8 mouse cellular contexts compared by ENCODE assay signal in genomic region chr8:103623781-103624434, GRCm38 (mm10).
DNase-seq lines count a peak whose midpoint lies in the region; ATAC-seq and TF ChIP-seq lines count a peak whose summit lies in the region.

No protein-coding gene starts in this region.

- peaks cover 14% of the 10 kb centered on the region for H3K4me1 ChIP-seq in forebrain, embryonic 10.5 days
- peaks cover 18% of the 10 kb centered on the region for H3K4me1 ChIP-seq in neural tube, embryonic 13.5 days (replicated peaks)
- H3K4me1 ChIP-seq in liver, postnatal 0 days (ENCODE audit: insufficient read depth) = no peaks in the 10 kb centered on the region

- no peak overlapping the region for H3K27ac ChIP-seq in forebrain, embryonic 10.5 days
- 0 out of 2 replicates have a peak overlapping the region, but pooled peaks have one; percentile 25 for H3K27ac ChIP-seq in neural tube, embryonic 13.5 days (replicated peaks)
- H3K27ac ChIP-seq in liver, postnatal 0 days (ENCODE audit: low read depth) = no peak overlapping the region

- H3K27me3 ChIP-seq in forebrain, embryonic 10.5 days (ENCODE audit: poor library complexity, severe bottlenecking) = peaks cover 11% of the 10 kb centered on the region; the same call in 1 of the 2 replicates
- peaks cover 29% of the 10 kb centered on the region for H3K27me3 ChIP-seq in neural tube, embryonic 13.5 days
- no peaks in the 10 kb centered on the region for H3K27me3 ChIP-seq in liver, postnatal 0 days (ENCODE audit: insufficient read depth, low read length)

- H3K9me3 ChIP-seq in forebrain, embryonic 10.5 days = peaks cover 5% of the 10 kb centered on the region; the same call in 1 of the 2 replicates
- 0 out of 2 replicates have a peak, but pooled peaks cover 2% of the 10 kb centered on the region for H3K9me3 ChIP-seq in neural tube, embryonic 13.5 days
- H3K9me3 ChIP-seq in liver, postnatal 0 days (ENCODE audit: low read length) = no peaks in the 10 kb centered on the region

- H3K4me3 ChIP-seq in forebrain, embryonic 10.5 days = no peak overlapping the region
- no peak overlapping the region for H3K4me3 ChIP-seq in neural tube, embryonic 13.5 days
- no peak overlapping the region for H3K4me3 ChIP-seq in liver, postnatal 0 days (ENCODE audit: low read depth, low read length)

- 43% methylated on average over 3 of the region's 3 CpGs for WGBS in forebrain, embryonic 10.5 days
- 31% methylated on average over 3 of the region's 3 CpGs for WGBS in neural tube, embryonic 13.5 days
- 48% methylated on average over 3 of the region's 3 CpGs for WGBS in liver, postnatal 0 days (ENCODE audit: insufficient replicate concordance)

- TF ChIP-seq CTCF in liver, postnatal 0 days (IDR thresholded peaks at IDR 0.05; ENCODE audit: low read depth) = no peak

- intact Hi-C loops in heart, postnatal 25 days (cut with DNase I) = no loop called here

- TF ChIP-seq EP300 in liver, postnatal 0 days (IDR thresholded peaks at IDR 0.05; ENCODE audit: low read depth) = no peak

- peak; percentile 94 for ATAC-seq in neural tube, embryonic 13.5 days (ENCODE audit: low read depth)
- no peak for ATAC-seq in monocyte, adult 5-6 weeks (replicated peaks; ENCODE audit: insufficient number of reproducible peaks, low FRiP score, low TSS enrichment, poor library complexity, severe bottlenecking)
- no peak for ATAC-seq in liver, postnatal 0 days

- no peak overlapping the region for H3K4me2 ChIP-seq in neural tube, embryonic 13.5 days
- H3K4me2 ChIP-seq in liver, postnatal 0 days (ENCODE audit: low read depth, low read length) = no peak overlapping the region

- no peaks in the 10 kb centered on the region for H3K36me3 ChIP-seq in forebrain, embryonic 10.5 days (replicated peaks)
- H3K36me3 ChIP-seq in neural tube, embryonic 13.5 days = no peaks in the 10 kb centered on the region
- H3K36me3 ChIP-seq in liver, postnatal 0 days (replicated peaks; ENCODE audit: insufficient read depth, low read length) = no peaks in the 10 kb centered on the region

- peak; percentile 38 for DNase-seq in adrenal gland, adult 2 months
- no peak for DNase-seq in adrenal gland, postnatal 4 days (ENCODE audit: low spot score in 2 of 2)
- peak; percentile 54 for DNase-seq in forebrain, embryonic 10.5 days (ENCODE audit: extremely low spot score, low spot score)
- DNase-seq in layer of hippocampus, adult 9-10 months (ENCODE audit: low spot score) = peak; percentile 15
- no peak for DNase-seq in heart, postnatal 25 days (ENCODE audit: low spot score)
- no peak for DNase-seq in liver, postnatal 0 days

- H3K9ac ChIP-seq in neural tube, embryonic 13.5 days = no peak overlapping the region
- H3K9ac ChIP-seq in liver, postnatal 0 days (replicated peaks) = no peak overlapping the region

Comparison
In these comparisons a context has a peak if more than half of its experiments do, and no peak if none do; other contexts are left out.
1. DNase-seq: peak in adrenal gland, adult 2 months (single experiment), forebrain, embryonic 10.5 days (single experiment) and layer of hippocampus, adult 9-10 months (single experiment); none in adrenal gland, postnatal 4 days (0 of 2), heart, postnatal 25 days (single experiment) and liver, postnatal 0 days (single experiment).